Mouse (Mus musculus) hindbrain, postnatal 0 days (tissue): ENCODE results near the gene Qpctl. TPM values are rescaled to one million over a fixed set of nuclear protein-coding genes. Genes with fewer than 3 reads are reported as not detected.
A peak's percentile ranks its signal among the peaks of the same experiment; 100 is the strongest.

Experiments
- ATAC-seq: fragments of 200-750 bp; cut with Nextera tagmentation; 2 replicates; pipeline ENCODE4 v1.8.0; 2017; ENCODE audit warnings: mild to moderate bottlenecking, moderate TSS enrichment, moderate library complexity
- DNase-seq: peaks from one replicate; pipeline ENCODE4 v3.0.0-alpha.2; 2015; ENCODE audit warnings: low spot score
- H3K27ac ChIP-seq: fragments of 300-500 bp; sonication (generic); 2 replicates; pipeline ENCODE4 v1.5.1; 2014; ENCODE audit warnings: mild to moderate bottlenecking
- H3K27me3 ChIP-seq: fragments of 300-500 bp; sonication (generic); 2 replicates; pipeline ENCODE4 v1.6.1; 2014; ENCODE audit warnings: low read length, mixed read lengths; ENCODE audit not compliant: insufficient read depth
- H3K36me3 ChIP-seq: fragments of 300-500 bp; sonication (generic); 2 replicates; pipeline ENCODE4 v1.6.1; 2014; ENCODE audit warnings: low read length, mixed read lengths; ENCODE audit not compliant: insufficient read depth
- H3K4me1 ChIP-seq: fragments of 300-500 bp; sonication (generic); 2 replicates; pipeline ENCODE4 v1.6.1; 2014; ENCODE audit warnings: antibody characterized with exemption, low read length, mixed read lengths; ENCODE audit not compliant: insufficient read depth
- H3K4me2 ChIP-seq: fragments of 300-500 bp; sonication (generic); 2 replicates; pipeline ENCODE4 v1.6.1; 2014; ENCODE audit warnings: low read depth, mild to moderate bottlenecking, low read length, moderate library complexity, mixed read lengths
- H3K4me3 ChIP-seq: fragments of 300-500 bp; sonication (generic); 2 replicates; pipeline ENCODE4 v1.5.1; 2014; ENCODE audit warnings: low read length
- H3K9ac ChIP-seq: fragments of 300-500 bp; sonication (generic); replicated peaks from 2 replicates; pipeline ENCODE4 v1.6.1; 2014; ENCODE audit warnings: mild to moderate bottlenecking, low read length, moderate library complexity, mixed read lengths
- H3K9me3 ChIP-seq: fragments of 300-500 bp; sonication (generic); 2 replicates; pipeline ENCODE4 v1.6.1; 2016; ENCODE audit warnings: low read length, mixed read lengths
- CTCF ChIP-seq: IDR thresholded peaks from 2 replicates; pipeline ENCODE4 v1.5.1; 2016; ENCODE audit warnings: antibody characterized with exemption, control low read depth, low read depth
- WGBS: fragments of 180-500 bp; shearing (Covaris S2); extraction: QIAGEN DNeasy Blood & Tissue Kit; methylation state at CpG from one replicate; pipeline ENCODE4 v1.1.7; 2014; 5-methylcytosine and 5-hydroxymethylcytosine counted together
- polyA plus RNA-seq: library from polyadenylated mRNA; unstranded; fragments of >200 nt; fragmentation: Nextera tagmentation; extraction: Ambion mirVana; gene quantifications from 2 replicates; pipeline ENCODE4 v1.2.1, GENCODE M21; 2015
- total RNA-seq: library from RNA; depleted of rRNA; stranded (reverse); fragments of >200 nt; gene quantifications from 2 replicates; pipeline ENCODE4 v1.2.3, GENCODE M21; 2014

Gene Qpctl
- total and polyA plus RNA-seq, 2 experiments from 2014 or later = 17.3 to 24.7 TPM

GRCm38 (mm10) chr7:19136168-19136567 lies 12.9 kb downstream of the Qpctl start:
- no peaks in the 10 kb centered on the region for H3K9me3 ChIP-seq
- 93% methylated on average over 13 of the region's 13 CpGs for WGBS
- H3K27me3 ChIP-seq = no peaks in the 10 kb centered on the region
- DNase-seq (no peak), ATAC-seq (no peak)
- H3K4me3 ChIP-seq = no peak overlapping the region
- no peaks in the 10 kb centered on the region; the same call in 1 of the 2 replicates for H3K4me1 ChIP-seq
- H3K9ac ChIP-seq = no peak overlapping the region
- H3K4me2 ChIP-seq = no peak overlapping the region
- peaks cover 36% of the 10 kb centered on the region for H3K36me3 ChIP-seq
- no peak overlapping the region for H3K27ac ChIP-seq
- no peak for TF ChIP-seq CTCF

GRCm38 (mm10) chr7:19131324-19131848 lies 17.7 kb downstream of the Qpctl start:
- H3K4me2 ChIP-seq = peak overlapping the region; percentile 64
- no peaks in the 10 kb centered on the region; the same call in 1 of the 2 replicates for H3K4me1 ChIP-seq
- H3K27me3 ChIP-seq = no peaks in the 10 kb centered on the region
- H3K9ac ChIP-seq = peak overlapping the region; percentile 44
- TF ChIP-seq CTCF = peak; percentile 81
- H3K27ac ChIP-seq = peak overlapping the region; percentile 86
- H3K4me3 ChIP-seq = peak overlapping the region; percentile 40
- DNase-seq = peak; percentile 99
- under 1% methylated on average over 39 of the region's 39 CpGs for WGBS
- peak; percentile 99 for ATAC-seq
- no peaks in the 10 kb centered on the region for H3K9me3 ChIP-seq
- H3K36me3 ChIP-seq = no peaks in the 10 kb centered on the region; the same call in 1 of the 2 replicates

GRCm38 (mm10) chr7:19130657-19131056 lies 18.4 kb downstream of the Qpctl start:
- WGBS = 28% methylated on average over 4 of the region's 4 CpGs
- peak overlapping the region; percentile 44 for H3K9ac ChIP-seq
- peak overlapping the region; percentile 40 for H3K4me3 ChIP-seq
- peak; percentile 41 for DNase-seq
- H3K4me1 ChIP-seq = no peaks in the 10 kb centered on the region; the same call in 1 of the 2 replicates
- no peaks in the 10 kb centered on the region for H3K9me3 ChIP-seq
- H3K4me2 ChIP-seq = peak overlapping the region; percentile 64
- TF ChIP-seq CTCF = peak; percentile 30; the same call in 1 of the 2 replicates
- H3K27ac ChIP-seq = peak overlapping the region; percentile 86
- no peaks in the 10 kb centered on the region for H3K27me3 ChIP-seq
- no peaks in the 10 kb centered on the region for H3K36me3 ChIP-seq
- ATAC-seq = no peak

GRCm38 (mm10) chr7:19129396-19129795 lies 19.7 kb downstream of the Qpctl start:
- DNase-seq (no peak), ATAC-seq (no peak)
- H3K4me2 ChIP-seq = no peak overlapping the region
- no peaks in the 10 kb centered on the region; the same call in 1 of the 2 replicates for H3K4me1 ChIP-seq
- no peaks in the 10 kb centered on the region for H3K9me3 ChIP-seq
- no peak overlapping the region for H3K4me3 ChIP-seq
- H3K9ac ChIP-seq = no peak overlapping the region
- H3K27ac ChIP-seq = no peak overlapping the region
- no peaks in the 10 kb centered on the region for H3K36me3 ChIP-seq
- 93% methylated on average over 5 of the region's 5 CpGs for WGBS
- no peak for TF ChIP-seq CTCF
- no peaks in the 10 kb centered on the region for H3K27me3 ChIP-seq

- Histone ChIP-seq H3K4me1 (no peaks in the 10 kb centered on the region; the same call in 1 of the 2 replicates), H3K9ac (no peak overlapping the region), H3K36me3 (no peaks in the 10 kb centered on the region), H3K4me3 (no peak overlapping the region), H3K27me3 (no peaks in the 10 kb centered on the region), H3K4me2 (no peak overlapping the region), H3K27ac (no peak overlapping the region), H3K9me3 (no peaks in the 10 kb centered on the region)
- TF ChIP-seq CTCF = no peak
- ATAC-seq (no peak), DNase-seq (no peak)
- WGBS = 83% methylated on average over 5 of the region's 5 CpGs
These were observed 21.3 kb downstream of the Qpctl start for GRCm38 (mm10) chr7:19127744-19128143.

- no peaks in the 10 kb centered on the region for H3K9me3 ChIP-seq
- no peak overlapping the region for H3K27ac ChIP-seq
- H3K36me3 ChIP-seq = no peaks in the 10 kb centered on the region
- no peak overlapping the region for H3K4me3 ChIP-seq
- DNase-seq (no peak), ATAC-seq (no peak)
- WGBS = 87% methylated on average over 6 of the region's 6 CpGs
- no peak overlapping the region for H3K9ac ChIP-seq
- no peak for TF ChIP-seq CTCF
- H3K4me1 ChIP-seq = peaks cover 9% of the 10 kb centered on the region
- no peak overlapping the region for H3K4me2 ChIP-seq
- H3K27me3 ChIP-seq = no peaks in the 10 kb centered on the region
These were observed 24.4 kb downstream of the Qpctl start for GRCm38 (mm10) chr7:19124713-19125112.

GRCm38 (mm10) chr7:19121686-19122085 lies 27.4 kb downstream of the Qpctl start:
- TF ChIP-seq CTCF = no peak

More at GRCm38 (mm10) chr7:19121686-19122085, 27.4 kb downstream of the Qpctl start:
- ATAC-seq = no peak
- Histone ChIP-seq H3K4me1 (peaks cover 16% of the 10 kb centered on the region), H3K9ac (no peak overlapping the region), H3K4me2 (no peak overlapping the region), H3K4me3 (no peak overlapping the region), H3K27me3 (no peaks in the 10 kb centered on the region), H3K27ac (no peak overlapping the region), H3K9me3 (no peaks in the 10 kb centered on the region), H3K36me3 (no peaks in the 10 kb centered on the region)
- 82% methylated on average over 4 of the region's 4 CpGs for WGBS
- DNase-seq = no peak
